8 mouse cellular contexts compared by ENCODE assay signal in the genomic region with DNA sequence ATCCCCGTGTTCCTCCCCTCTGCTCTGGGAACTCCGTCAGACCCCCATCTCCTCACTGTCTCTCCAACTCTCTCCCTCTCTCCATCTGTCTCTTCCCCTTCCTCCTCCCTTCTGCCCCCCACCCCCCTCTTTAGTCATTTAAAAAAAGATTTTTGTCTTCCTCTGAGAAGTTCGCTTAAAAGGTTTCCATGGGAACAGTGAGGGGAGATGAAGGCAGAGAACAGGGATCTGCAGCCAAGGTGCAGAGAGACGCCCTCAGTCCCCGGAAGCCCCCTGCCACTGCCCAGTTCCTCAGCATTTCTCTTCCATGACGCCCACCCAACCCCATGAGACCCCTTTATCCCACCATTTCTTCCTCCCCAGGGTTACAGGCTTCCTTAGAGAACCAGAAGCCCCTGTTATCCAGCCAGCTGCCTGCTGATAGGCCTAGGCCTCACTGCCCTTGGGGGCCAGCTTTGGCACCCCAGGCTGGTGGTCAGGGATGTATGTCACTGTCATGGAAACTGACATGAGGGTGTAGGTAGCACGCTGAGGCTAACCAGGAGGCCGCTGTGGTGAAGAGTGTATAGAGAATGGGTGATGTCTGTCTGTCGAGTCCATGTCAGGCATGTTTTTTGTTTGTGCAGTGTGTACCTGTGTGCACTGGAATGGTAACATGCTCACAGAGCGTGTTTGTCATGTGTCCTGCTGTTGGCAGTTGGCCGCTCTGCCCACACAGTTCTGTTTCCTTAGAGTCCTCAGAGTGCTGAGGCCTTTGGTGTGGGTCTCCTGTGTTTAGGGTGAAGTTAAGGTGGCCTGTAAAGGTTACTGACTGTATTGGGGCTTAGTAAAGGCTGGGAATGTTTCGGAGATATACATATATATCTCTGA. TPM values are rescaled to one million over a fixed set of nuclear protein-coding genes. Genes with fewer than 3 reads are reported as not detected.
A peak's percentile ranks its signal among the peaks of the same experiment; 100 is the strongest.
DNase-seq lines count a peak whose midpoint lies in the region; ATAC-seq lines count a peak whose summit lies in the region.

No protein-coding gene starts in this region.

- DNase-seq in cerebellum, adult 9-11 months = peak; percentile 65
- no peak for DNase-seq in cerebellum, postnatal 4 days (ENCODE audit: low spot score in 2 of 2)
- no peak for DNase-seq in gastrocnemius, postnatal 4 days (ENCODE audit: low spot score in 2 of 2)
- DNase-seq in adrenal gland, postnatal 10 days = no peak

- H3K4me2 ChIP-seq in intestine, embryonic 16.5 days (ENCODE audit: low read depth, low read length) = no peak overlapping the region
- peak overlapping the region; percentile 60 for H3K4me2 ChIP-seq in neural tube, embryonic 14.5 days (ENCODE audit: low read depth, low read length)

- no peak for ATAC-seq in megakaryocyte, adult 5-6 weeks (ENCODE audit: poor library complexity, severe bottlenecking)
- ATAC-seq in intestine, embryonic 16.5 days = no peak
- ATAC-seq in neural tube, embryonic 14.5 days (ENCODE audit: low read depth) = no peak

- H3K4me1 ChIP-seq in megakaryocyte, embryonic 14.5 days = peaks cover 68% of the 10 kb centered on the region
- H3K4me1 ChIP-seq in intestine, embryonic 16.5 days (ENCODE audit: control insufficient read depth, insufficient read depth, low read length) = peaks cover 46% of the 10 kb centered on the region
- peaks cover 56% of the 10 kb centered on the region for H3K4me1 ChIP-seq in neural tube, embryonic 14.5 days (ENCODE audit: control insufficient read depth, insufficient read depth, low read length)

- H3K36me3 ChIP-seq in megakaryocyte, embryonic 14.5 days (replicated peaks; ENCODE audit: low read length) = no peaks in the 10 kb centered on the region
- no peaks in the 10 kb centered on the region for H3K36me3 ChIP-seq in intestine, embryonic 16.5 days (ENCODE audit: control insufficient read depth, insufficient read depth, low read length)
- no peaks in the 10 kb centered on the region for H3K36me3 ChIP-seq in neural tube, embryonic 14.5 days (ENCODE audit: control insufficient read depth, insufficient read depth, low read length)

- peak overlapping the region; percentile 1; the same call in 1 of the 2 replicates for H3K27ac ChIP-seq in intestine, embryonic 16.5 days (ENCODE audit: low read length)
- peak overlapping the region; percentile 52 for H3K27ac ChIP-seq in neural tube, embryonic 14.5 days (ENCODE audit: low read depth, low read length)

- peak overlapping the region; percentile 25 for H3K4me3 ChIP-seq in megakaryocyte, embryonic 14.5 days (replicated peaks)
- no peak overlapping the region for H3K4me3 ChIP-seq in intestine, embryonic 16.5 days (ENCODE audit: low read length)
- no peak overlapping the region for H3K4me3 ChIP-seq in neural tube, embryonic 14.5 days (ENCODE audit: low read depth, low read length)

- H3K9ac ChIP-seq in intestine, embryonic 16.5 days (ENCODE audit: low read depth, low read length) = no peak overlapping the region; the same call in 1 of the 2 replicates
- H3K9ac ChIP-seq in neural tube, embryonic 14.5 days (replicated peaks; ENCODE audit: low read depth, low read length) = no peak overlapping the region; the same call in 1 of the 2 replicates

- WGBS in intestine, embryonic 16.5 days = 63% methylated on average over 12 of the region's 12 CpGs
- 36% methylated on average over 12 of the region's 12 CpGs for WGBS in neural tube, embryonic 14.5 days

- H3K9me3 ChIP-seq in megakaryocyte, embryonic 14.5 days = no peaks in the 10 kb centered on the region
- H3K9me3 ChIP-seq in intestine, embryonic 16.5 days (ENCODE audit: control insufficient read depth, low read length) = no peaks in the 10 kb centered on the region
- no peaks in the 10 kb centered on the region for H3K9me3 ChIP-seq in neural tube, embryonic 14.5 days (ENCODE audit: control insufficient read depth, low read length)

- H3K27me3 ChIP-seq in megakaryocyte, embryonic 14.5 days (replicated peaks) = peaks cover 61% of the 10 kb centered on the region
- H3K27me3 ChIP-seq in intestine, embryonic 16.5 days (replicated peaks; ENCODE audit: control insufficient read depth, insufficient read depth, low read length) = no peaks in the 10 kb centered on the region; the same call in 1 of the 2 replicates
- H3K27me3 ChIP-seq in neural tube, embryonic 14.5 days (ENCODE audit: control insufficient read depth, insufficient read depth, low read length) = no peaks in the 10 kb centered on the region

RNA-seq across cellular contexts. Expression of gene Syngap1, which starts 6.4 kb away (rescaled TPM):
- 3.0 and 4.4 TPM in 2 replicates for polyA plus RNA-seq in megakaryocyte, embryonic 14.5 days (2012; ENCODE audit: insufficient read depth, low replicate concordance)
- 1.6 and 3.9 TPM in 2 replicates for total RNA-seq in megakaryocyte, adult 5-6 weeks (2015)
- total RNA-seq in megakaryocyte, adult 5-6 weeks (2017) = 0.33 and 0.89 TPM in 2 replicates
- polyA plus RNA-seq in intestine, embryonic 16.5 days (2015; fragmentation: Nextera tagmentation; extraction: Ambion mirVana) = 0.66 and 1.1 TPM in 2 replicates
- polyA plus RNA-seq in neural tube, embryonic 14.5 days (2014; fragmentation: Nextera tagmentation; extraction: Ambion mirVana) = 5.2 and 7.4 TPM in 2 replicates
- 10 to 100 TPM; 20.8 to 23.8 TPM for total RNA-seq in gastrocnemius, postnatal 4 days (2021)
- total RNA-seq in adrenal gland, postnatal 10 days (2021) = 10 to 100 TPM; 15.7 to 21.6 TPM

RNA-seq across cellular contexts. Expression of gene Cuta, which starts 8.1 kb away (rescaled TPM):
- polyA plus RNA-seq in megakaryocyte, embryonic 14.5 days (2012; ENCODE audit: insufficient read depth, low replicate concordance) = 396 and 1,059 TPM in 2 replicates
- total RNA-seq in megakaryocyte, adult 5-6 weeks (2015) = 138 and 155 TPM in 2 replicates
- 56.9 and 73.0 TPM in 2 replicates for total RNA-seq in megakaryocyte, adult 5-6 weeks (2017)
- 294 and 314 TPM in 2 replicates for polyA plus RNA-seq in intestine, embryonic 16.5 days (2015; fragmentation: Nextera tagmentation; extraction: Ambion mirVana)
- polyA plus RNA-seq in neural tube, embryonic 14.5 days (2014; fragmentation: Nextera tagmentation; extraction: Ambion mirVana) = 112 and 127 TPM in 2 replicates
- total RNA-seq in gastrocnemius, postnatal 4 days (2021) = 10 to 100 TPM; 90.4 to 92.8 TPM
- total RNA-seq in adrenal gland, postnatal 10 days (2021) = 100 to 1,000 TPM; 119 to 134 TPM

RNA-seq across cellular contexts. Expression of gene Phf1, which starts 14.6 kb away (rescaled TPM):
- 31.7 and 44.3 TPM in 2 replicates for polyA plus RNA-seq in megakaryocyte, embryonic 14.5 days (2012; ENCODE audit: insufficient read depth, low replicate concordance)
- total RNA-seq in megakaryocyte, adult 5-6 weeks (2015) = 11.6 and 11.7 TPM in 2 replicates
- total RNA-seq in megakaryocyte, adult 5-6 weeks (2017) = 10.6 and 15.5 TPM in 2 replicates
- polyA plus RNA-seq in intestine, embryonic 16.5 days (2015; fragmentation: Nextera tagmentation; extraction: Ambion mirVana) = 6.8 and 8.0 TPM in 2 replicates
- 18.8 and 23.8 TPM in 2 replicates for polyA plus RNA-seq in neural tube, embryonic 14.5 days (2014; fragmentation: Nextera tagmentation; extraction: Ambion mirVana)
- total RNA-seq in gastrocnemius, postnatal 4 days (2021) = 10 to 100 TPM in 1 of 2 experiments, 1 to 10 TPM in 1; 9.6 to 10.9 TPM
- 10 to 100 TPM; 20.6 to 23.3 TPM for total RNA-seq in adrenal gland, postnatal 10 days (2021)

RNA-seq across cellular contexts. Expression of gene Zbtb9, which starts 25.5 kb away (rescaled TPM):
- 2.3 and 4.1 TPM in 2 replicates for polyA plus RNA-seq in megakaryocyte, embryonic 14.5 days (2012; ENCODE audit: insufficient read depth, low replicate concordance)
- 4.5 and 4.7 TPM in 2 replicates for total RNA-seq in megakaryocyte, adult 5-6 weeks (2015)
- total RNA-seq in megakaryocyte, adult 5-6 weeks (2017) = 13.3 and 14.4 TPM in 2 replicates
- polyA plus RNA-seq in intestine, embryonic 16.5 days (2015; fragmentation: Nextera tagmentation; extraction: Ambion mirVana) = 13.8 and 14.8 TPM in 2 replicates
- 10.8 and 11.4 TPM in 2 replicates for polyA plus RNA-seq in neural tube, embryonic 14.5 days (2014; fragmentation: Nextera tagmentation; extraction: Ambion mirVana)
- 1 to 10 TPM; 4.1 to 4.8 TPM for total RNA-seq in gastrocnemius, postnatal 4 days (2021)
- total RNA-seq in adrenal gland, postnatal 10 days (2021) = 1 to 10 TPM; 5.2 to 7.4 TPM

RNA-seq across cellular contexts. Expression of gene Kifc5b, which starts 30.6 kb away (rescaled TPM):
- polyA plus RNA-seq in megakaryocyte, embryonic 14.5 days (2012; ENCODE audit: insufficient read depth, low replicate concordance) = 8.0 and 12.1 TPM in 2 replicates
- total RNA-seq in megakaryocyte, adult 5-6 weeks (2015) = 4.1 and 4.5 TPM in 2 replicates
- total RNA-seq in megakaryocyte, adult 5-6 weeks (2017) = 10.8 and 13.8 TPM in 2 replicates
- 5.3 and 6.5 TPM in 2 replicates for polyA plus RNA-seq in intestine, embryonic 16.5 days (2015; fragmentation: Nextera tagmentation; extraction: Ambion mirVana)
- polyA plus RNA-seq in neural tube, embryonic 14.5 days (2014; fragmentation: Nextera tagmentation; extraction: Ambion mirVana) = 2.4 and 2.8 TPM in 2 replicates
- total RNA-seq in gastrocnemius, postnatal 4 days (2021) = 1 to 10 TPM; 6.1 to 8.5 TPM
- total RNA-seq in adrenal gland, postnatal 10 days (2021) = 1 to 10 TPM; 4.5 to 6.2 TPM
